In the genomic region with DNA sequence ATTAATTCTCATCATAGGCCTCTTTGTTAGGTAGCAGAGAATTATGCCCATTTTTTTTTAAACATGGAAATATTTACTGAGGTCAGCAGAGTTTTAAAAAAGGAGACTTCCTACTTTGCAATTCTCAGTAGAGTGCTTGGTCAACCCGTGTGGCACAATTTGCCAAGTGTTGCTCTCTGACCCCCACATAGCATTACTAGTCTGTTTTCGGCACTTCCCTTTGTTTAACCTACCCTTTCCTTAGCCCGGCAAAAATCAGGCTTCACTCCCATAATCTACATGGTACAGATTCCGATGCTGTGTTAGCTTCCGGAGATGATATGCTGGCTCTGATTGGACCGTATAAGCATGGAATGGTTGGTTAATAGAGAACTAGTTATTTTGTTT, we compare ENCODE assay signal across 9 mouse cellular contexts. TPM values are rescaled to one million over a fixed set of nuclear protein-coding genes. Genes with fewer than 3 reads are reported as not detected.
DNase-seq lines count a peak whose midpoint lies in the region; ATAC-seq lines count a peak whose summit lies in the region.
"Had no signal": no experiment of that assay in that cellular context is flagged by ENCODE, and none has a peak within 500 bp of the region (broad histone marks: within the 10 kb centered on the region; RNA-seq: fewer than 3 reads in every experiment).

No protein-coding gene starts in this region.

- peaks cover 21% of the 10 kb centered on the region for H3K4me1 ChIP-seq in heart, embryonic 10.5 days
- peaks cover 18% of the 10 kb centered on the region for H3K4me1 ChIP-seq in forebrain, embryonic 12.5 days
- H3K4me1 ChIP-seq in midbrain, embryonic 15.5 days, result peaks cover 20% of the 10 kb centered on the region

- peak; percentile 9; the same call in 1 of the 2 replicates for ATAC-seq in forebrain, embryonic 12.5 days (ENCODE audit: low FRiP score)
- peak; percentile 31 for ATAC-seq in midbrain, embryonic 15.5 days (replicated peaks)

- H3K27me3 ChIP-seq in heart, embryonic 10.5 days (ENCODE audit: insufficient read depth, poor library complexity, severe bottlenecking), result no peaks in the 10 kb centered on the region
- H3K27me3 ChIP-seq in forebrain, embryonic 12.5 days, result no peaks in the 10 kb centered on the region
- no peaks in the 10 kb centered on the region for H3K27me3 ChIP-seq in midbrain, embryonic 15.5 days (replicated peaks)
- H3K27me3 ChIP-seq: Patski had no signal

- 46% methylated on average over 6 of the region's 6 CpGs for WGBS in heart, embryonic 10.5 days
- WGBS in forebrain, embryonic 12.5 days, result 39% methylated on average over 6 of the region's 6 CpGs
- 35% methylated on average over 6 of the region's 6 CpGs for WGBS in midbrain, embryonic 15.5 days

- no peaks in the 10 kb centered on the region for H3K36me3 ChIP-seq in heart, embryonic 10.5 days
- no peaks in the 10 kb centered on the region for H3K36me3 ChIP-seq in forebrain, embryonic 12.5 days (replicated peaks)
- no peaks in the 10 kb centered on the region for H3K36me3 ChIP-seq in midbrain, embryonic 15.5 days (replicated peaks)

- DNase-seq in heart, embryonic 10.5 days (ENCODE audit: low spot score), result no peak
- no peak for DNase-seq in heart, adult 8-10 months (ENCODE audit: low spot score)
- peak; percentile 30 for DNase-seq in kidney, postnatal 14 days
- no peak for DNase-seq in right cerebral cortex, postnatal 4 days
- DNase-seq in retina, postnatal 1 day, result no peak
- no peak for DNase-seq in left cerebral cortex, postnatal 4 days

- peak overlapping the region; percentile 52 for H3K4me2 ChIP-seq in forebrain, embryonic 12.5 days
- peak overlapping the region; percentile 75 for H3K4me2 ChIP-seq in midbrain, embryonic 15.5 days

- H3K9me3 ChIP-seq in heart, embryonic 10.5 days, result no peaks in the 10 kb centered on the region
- no peaks in the 10 kb centered on the region for H3K9me3 ChIP-seq in forebrain, embryonic 12.5 days
- no peaks in the 10 kb centered on the region for H3K9me3 ChIP-seq in midbrain, embryonic 15.5 days

- H3K4me3 ChIP-seq in heart, embryonic 10.5 days, result peak overlapping the region; percentile 74
- peak overlapping the region; percentile 94 for H3K4me3 ChIP-seq in forebrain, embryonic 12.5 days (replicated peaks)
- H3K4me3 ChIP-seq in midbrain, embryonic 15.5 days, result peak overlapping the region; percentile 62

- peak overlapping the region; percentile 99 for H3K27ac ChIP-seq in heart, embryonic 10.5 days
- H3K27ac ChIP-seq in forebrain, embryonic 12.5 days, result peak overlapping the region; percentile 100
- H3K27ac ChIP-seq in midbrain, embryonic 15.5 days, result peak overlapping the region; percentile 100

- no peak overlapping the region; the same call in 1 of the 2 replicates for H3K9ac ChIP-seq in forebrain, embryonic 12.5 days
- H3K9ac ChIP-seq in midbrain, embryonic 15.5 days, result peak overlapping the region; percentile 100

- intact Hi-C loops in left cerebral cortex, postnatal 4 days (cut with DNase I), result no loop called here

RNA-seq across cellular contexts. Expression of a gene that starts 0.8 kb away (rescaled TPM):
- polyA plus RNA-seq in heart, embryonic 10.5 days (2016; fragmentation: Nextera tagmentation; extraction: Ambion mirVana), result 6.8 and 11.6 TPM in 2 replicates
- 10 to 100 TPM; 35.9 to 46.7 (median 41.6) TPM for total RNA-seq in heart, adult 8-10 months (2022)
- polyA plus RNA-seq in forebrain, embryonic 12.5 days (2016; fragmentation: Nextera tagmentation; extraction: Ambion mirVana), result 13.4 and 15.6 TPM in 2 replicates
- 11.5 and 13.3 TPM in 2 replicates for polyA plus RNA-seq in midbrain, embryonic 15.5 days (2015; fragmentation: Nextera tagmentation; extraction: Ambion mirVana)
- total RNA-seq in left cerebral cortex, postnatal 4 days (2021), result 10 to 100 TPM; 64.7 to 66.3 TPM
